In the genomic region with DNA sequence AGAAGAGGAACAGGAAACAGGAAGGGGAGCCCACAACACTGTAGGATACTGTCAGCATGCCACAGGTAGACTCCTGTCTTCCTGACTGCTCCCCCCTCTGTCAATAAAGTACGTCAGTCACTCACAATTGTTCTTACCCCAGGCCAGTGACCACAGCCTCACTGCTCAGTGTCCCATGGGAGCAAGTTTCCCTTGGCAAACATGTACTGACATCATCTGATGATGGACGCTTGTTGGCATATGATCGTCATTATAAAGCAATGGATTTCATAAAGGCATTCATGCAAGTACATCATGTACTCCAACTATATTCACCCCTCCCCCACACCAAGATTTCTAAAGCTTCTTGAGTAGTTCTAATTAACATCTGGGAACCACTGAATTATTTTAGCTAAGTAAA, we compare ENCODE assay signal across 13 mouse cellular contexts.
DNase-seq lines count a peak whose midpoint lies in the region.
"Had no signal": no experiment of that assay in that cellular context is flagged by ENCODE, and none has a peak within 500 bp of the region (broad histone marks: within the 10 kb centered on the region; RNA-seq: fewer than 3 reads in every experiment).

No protein-coding gene starts in this region.

- intact Hi-C loops in heart, postnatal 14 days (cut with DNase I): loop anchor here (5.0 kb wide), 1 partner anchor 110 kb away; no protein-coding TSS in a partner anchor

- peak; percentile 80 for DNase-seq in heart, adult 11 months
- DNase-seq in heart, postnatal 14 days: no peak
- peak; percentile 38 for DNase-seq in 3T3-L1 (ENCODE audit: low read depth, low spot score)
- peak; percentile 51 for DNase-seq in adipocyte (ENCODE audit: low spot score)
- DNase-seq in frontal cortex, postnatal 14 days (ENCODE audit: low spot score in 2 of 2): no peak
- DNase-seq: adrenal gland, adult 8-10 months; adrenal gland, postnatal 14 days; adrenal gland, postnatal 36 days; cerebellum, adult 11-12 months; cerebellum, adult 2 months; cerebellum, adult 9-10 months; cerebellum, postnatal 10 days; cerebellum, postnatal 25 days had no signal

Comparison
In these comparisons a context has a peak if more than half of its experiments do, and no peak if none do; other contexts are left out.
1. DNase-seq: peak in heart, adult 11 months (single experiment), 3T3-L1 (single experiment) and adipocyte (single experiment); none in heart, postnatal 14 days (0 of 2) and frontal cortex, postnatal 14 days (0 of 2).